ENCODE assay signal across 26 mouse cellular contexts in genomic region chr17:24635694-24636093, GRCm38 (mm10). TPM values are rescaled to one million over a fixed set of nuclear protein-coding genes. Genes with fewer than 3 reads are reported as not detected.
A peak's percentile ranks its signal among the peaks of the same experiment; 100 is the strongest.
DNase-seq lines count a peak whose midpoint lies in the region; ATAC-seq and TF ChIP-seq lines count a peak whose summit lies in the region.
"Had no signal": no experiment of that assay in that cellular context is flagged by ENCODE, and none has a peak within 500 bp of the region (broad histone marks: within the 10 kb centered on the region; RNA-seq: fewer than 3 reads in every experiment).

No protein-coding gene starts in this region.

- H3K27me3 ChIP-seq in heart, postnatal 0 days (ENCODE audit: control insufficient read depth, insufficient read depth, low read length) = no peaks in the 10 kb centered on the region
- H3K27me3 ChIP-seq in heart, embryonic 11.5 days (ENCODE audit: control insufficient read depth, insufficient read depth, low read length) = peaks cover 36% of the 10 kb centered on the region

- peaks cover 16% of the 10 kb centered on the region for H3K4me1 ChIP-seq in heart, postnatal 0 days (ENCODE audit: control insufficient read depth, insufficient read depth)
- H3K4me1 ChIP-seq in heart, embryonic 11.5 days (ENCODE audit: control insufficient read depth, insufficient read depth, low read length) = peaks cover 34% of the 10 kb centered on the region
- peaks cover 29% of the 10 kb centered on the region for H3K4me1 ChIP-seq in brown adipose tissue, adult 24 weeks (ENCODE audit: control insufficient read depth, insufficient read depth, insufficient read length, low read length)

- H3K4me3 ChIP-seq in heart, postnatal 0 days (ENCODE audit: low read depth, low read length) = no peak overlapping the region
- no peak overlapping the region for H3K4me3 ChIP-seq in heart, embryonic 11.5 days (ENCODE audit: low read depth, low read length)
- no peak overlapping the region for H3K4me3 ChIP-seq in left cerebral cortex, adult 2 months
- no peak overlapping the region for H3K4me3 ChIP-seq in brown adipose tissue, adult 24 weeks (ENCODE audit: insufficient read depth, low read depth, low read length)
- H3K4me3 ChIP-seq: embryonic facial prominence, embryonic 10.5 days; heart, embryonic 13.5 days; hindbrain, embryonic 10.5 days had no signal

- no peak for TF ChIP-seq CTCF in heart, postnatal 0 days (IDR thresholded peaks at IDR 0.05; ENCODE audit: low read depth)
- TF ChIP-seq CTCF in left cerebral cortex, adult 2 months (IDR thresholded peaks at IDR 0.05) = no peak

- no peak for TF ChIP-seq EP300 in heart, postnatal 0 days (IDR thresholded peaks at IDR 0.05; ENCODE audit: low read depth)

- no peak overlapping the region for H3K9ac ChIP-seq in heart, postnatal 0 days (replicated peaks; ENCODE audit: low read depth, low read length)
- no peak overlapping the region for H3K9ac ChIP-seq in heart, embryonic 11.5 days (ENCODE audit: low read depth, low read length)
- H3K9ac ChIP-seq: hindbrain, embryonic 14.5 days had no signal

- peak overlapping the region; percentile 21; the same call in 1 of the 2 replicates for H3K27ac ChIP-seq in heart, postnatal 0 days (ENCODE audit: low read depth)
- no peak overlapping the region for H3K27ac ChIP-seq in heart, embryonic 11.5 days (ENCODE audit: low read depth, low read length)
- H3K27ac ChIP-seq in left cerebral cortex, adult 2 months = peak overlapping the region; percentile 44
- H3K27ac ChIP-seq in brown adipose tissue, adult 24 weeks (replicated peaks; ENCODE audit: low read depth, low read length) = peak overlapping the region; percentile 20; the same call in 1 of the 2 replicates
- H3K27ac ChIP-seq: embryonic facial prominence, embryonic 10.5 days; heart, embryonic 13.5 days; hindbrain, embryonic 10.5 days; hindbrain, embryonic 14.5 days had no signal

- H3K9me3 ChIP-seq in heart, postnatal 0 days (replicated peaks; ENCODE audit: control insufficient read depth, low read length) = no peaks in the 10 kb centered on the region
- no peaks in the 10 kb centered on the region for H3K9me3 ChIP-seq in heart, embryonic 11.5 days (replicated peaks; ENCODE audit: control insufficient read depth, low read length)
- H3K9me3 ChIP-seq: embryonic facial prominence, embryonic 10.5 days; G1E; heart, embryonic 13.5 days; hindbrain, embryonic 10.5 days had no signal

- H3K36me3 ChIP-seq in heart, postnatal 0 days (replicated peaks; ENCODE audit: control insufficient read depth, insufficient read depth, low read length) = peaks cover 24% of the 10 kb centered on the region
- H3K36me3 ChIP-seq in heart, embryonic 11.5 days (ENCODE audit: control insufficient read depth, insufficient read depth, low read length) = peaks cover 2% of the 10 kb centered on the region; the same call in 1 of the 2 replicates

- H3K4me2 ChIP-seq in heart, postnatal 0 days (ENCODE audit: low read depth, low read length) = no peak overlapping the region
- H3K4me2 ChIP-seq in heart, embryonic 11.5 days = no peak overlapping the region
- H3K4me2 ChIP-seq: heart, embryonic 13.5 days; hindbrain, embryonic 14.5 days had no signal

- 86% methylated on average over 5 of the region's 5 CpGs for WGBS in heart, postnatal 0 days
- 85% methylated on average over 5 of the region's 5 CpGs for WGBS in heart, embryonic 11.5 days (ENCODE audit: insufficient replicate concordance)

- no peak for DNase-seq in heart, postnatal 0 days (ENCODE audit: low spot score)
- no peak for DNase-seq in left cerebral cortex, adult 2 months (ENCODE audit: extremely low spot score in 1 of 2, low spot score in 2 of 2)
- no peak for DNase-seq in left cerebral cortex, adult 8-10 months (ENCODE audit: low spot score in 2 of 2)
- peak; percentile 27 for DNase-seq in A20 (ENCODE audit: low read depth, low spot score)
- DNase-seq in embryo, embryonic 10.5 days (ENCODE audit: low spot score) = no peak
- DNase-seq: adrenal gland, postnatal 10 days; B cell, adult 2 months; cerebellum, adult 11-12 months; cerebellum, adult 9-10 months; cerebellum, postnatal 25 days; gastrocnemius, postnatal 10 days; heart, postnatal 14 days had no signal

- no peak for ATAC-seq in heart, postnatal 0 days (ENCODE audit: insufficient read depth, low read depth)
- ATAC-seq in heart, embryonic 11.5 days (replicated peaks; ENCODE audit: insufficient number of reproducible peaks, low FRiP score, low TSS enrichment) = no peak
- no peak for ATAC-seq in megakaryocyte-erythroid progenitor cell, adult 5-6 weeks (replicated peaks; ENCODE audit: low FRiP score, low TSS enrichment, poor library complexity, severe bottlenecking)
- ATAC-seq: CD4-positive, CD25-positive, alpha-beta regulatory T cell, adult 4 months; forebrain, embryonic 14.5 days had no signal

- intact Hi-C loops in left cerebral cortex, adult 2 months (cut with DNase I) = no loop called here

RNA-seq across cellular contexts. Expression of gene Nthl1, which starts 3.2 kb away (rescaled TPM):
- 3.7 and 10.0 TPM in 2 replicates for total RNA-seq in heart, postnatal 0 days (2014; rRNA removed; ENCODE audit: low replicate concordance)
- polyA plus RNA-seq in heart, postnatal 0 days (2015; fragmentation: Nextera tagmentation; extraction: Ambion mirVana) = 5.7 and 7.3 TPM in 2 replicates
- 9.1 and 9.8 TPM in 2 replicates for polyA plus RNA-seq in heart, embryonic 11.5 days (2014; fragmentation: Nextera tagmentation; extraction: Ambion mirVana)
- 1 to 10 TPM; 5.5 to 5.7 TPM for total RNA-seq in left cerebral cortex, adult 2 months (2021)
- total RNA-seq in left cerebral cortex, adult 8-10 months (2022) = 1 to 10 TPM; 5.7 to 7.0 (median 6.1) TPM
- 3.4 and 7.7 TPM in 2 replicates for polyA plus RNA-seq in brown adipose tissue, adult 24 weeks (2012; ENCODE audit: insufficient read depth, insufficient read length, missing spikeins)
- total RNA-seq in megakaryocyte-erythroid progenitor cell, adult 5-6 weeks (2014; fragmentation: Nextera tagmentation) = 7.8 and 14.1 TPM in 2 replicates
- 4.6 and 12.9 TPM in 2 replicates for total RNA-seq in megakaryocyte-erythroid progenitor cell, adult 5-6 weeks (2017)

RNA-seq across cellular contexts. Expression of gene Tsc2, which starts 3.3 kb away (rescaled TPM):
- total RNA-seq in heart, postnatal 0 days (2014; rRNA removed; ENCODE audit: low replicate concordance) = 55.4 and 88.7 TPM in 2 replicates
- 29.2 and 34.4 TPM in 2 replicates for polyA plus RNA-seq in heart, postnatal 0 days (2015; fragmentation: Nextera tagmentation; extraction: Ambion mirVana)
- 46.7 and 50.6 TPM in 2 replicates for polyA plus RNA-seq in heart, embryonic 11.5 days (2014; fragmentation: Nextera tagmentation; extraction: Ambion mirVana)
- 100 to 1,000 TPM; 140 to 159 TPM for total RNA-seq in left cerebral cortex, adult 2 months (2021)
- 100 to 1,000 TPM; 123 to 148 (median 137) TPM for total RNA-seq in left cerebral cortex, adult 8-10 months (2022)
- 67.6 and 69.2 TPM in 2 replicates for polyA plus RNA-seq in brown adipose tissue, adult 24 weeks (2012; ENCODE audit: insufficient read depth, insufficient read length, missing spikeins)
- 70.8 and 101 TPM in 2 replicates for total RNA-seq in megakaryocyte-erythroid progenitor cell, adult 5-6 weeks (2014; fragmentation: Nextera tagmentation)
- total RNA-seq in megakaryocyte-erythroid progenitor cell, adult 5-6 weeks (2017) = 39.0 and 44.3 TPM in 2 replicates

RNA-seq across cellular contexts. Expression of gene Slc9a3r2, which starts 14.4 kb away (rescaled TPM):
- total RNA-seq in heart, postnatal 0 days (2014; rRNA removed; ENCODE audit: low replicate concordance) = 87.9 and 118 TPM in 2 replicates
- 61.9 and 68.1 TPM in 2 replicates for polyA plus RNA-seq in heart, postnatal 0 days (2015; fragmentation: Nextera tagmentation; extraction: Ambion mirVana)
- polyA plus RNA-seq in heart, embryonic 11.5 days (2014; fragmentation: Nextera tagmentation; extraction: Ambion mirVana) = 52.7 and 58.0 TPM in 2 replicates
- 10 to 100 TPM; 50.2 to 51.0 TPM for total RNA-seq in left cerebral cortex, adult 2 months (2021)
- 10 to 100 TPM; 41.0 to 47.7 (median 42.0) TPM for total RNA-seq in left cerebral cortex, adult 8-10 months (2022)
- polyA plus RNA-seq in brown adipose tissue, adult 24 weeks (2012; ENCODE audit: insufficient read depth, insufficient read length, missing spikeins) = 20.1 and 32.2 TPM in 2 replicates
- 1.0 TPM in 1 of 2 replicates, not detected in the other for total RNA-seq in megakaryocyte-erythroid progenitor cell, adult 5-6 weeks (2014; fragmentation: Nextera tagmentation)
- 0.38 and 1.6 TPM in 2 replicates for total RNA-seq in megakaryocyte-erythroid progenitor cell, adult 5-6 weeks (2017)
- polyA plus RNA-seq: CD4-positive, CD25-positive, alpha-beta regulatory T cell, adult 4 months had no signal

RNA-seq across cellular contexts. Expression of gene Npw, which starts 22.6 kb away (rescaled TPM):
- not detected in 2 replicates for total RNA-seq in heart, postnatal 0 days (2014; rRNA removed; ENCODE audit: low replicate concordance)
- not detected in 2 replicates for polyA plus RNA-seq in heart, postnatal 0 days (2015; fragmentation: Nextera tagmentation; extraction: Ambion mirVana)
- polyA plus RNA-seq in heart, embryonic 11.5 days (2014; fragmentation: Nextera tagmentation; extraction: Ambion mirVana) = not detected in 2 replicates
- 1 to 10 TPM in 1 of 2 experiments, under 1 TPM in 1; 0.58 to 1.4 TPM for total RNA-seq in left cerebral cortex, adult 2 months (2021)
- total RNA-seq in left cerebral cortex, adult 8-10 months (2022) = under 1 TPM in 1 of 4 experiments, not detected in 3; 0.63 TPM
- polyA plus RNA-seq in brown adipose tissue, adult 24 weeks (2012; ENCODE audit: insufficient read depth, insufficient read length, missing spikeins) = not detected in 2 replicates
- total RNA-seq in megakaryocyte-erythroid progenitor cell, adult 5-6 weeks (2014; fragmentation: Nextera tagmentation) = 2.0 TPM in 1 of 2 replicates, not detected in the other
- total RNA-seq in megakaryocyte-erythroid progenitor cell, adult 5-6 weeks (2017) = not detected in 2 replicates
- total RNA-seq: adrenal gland, postnatal 10 days; adrenal gland, postnatal 4 days; G1E; gastrocnemius, postnatal 10 days; gastrocnemius, postnatal 4 days; heart, adult 8-10 months; heart, postnatal 14 days had no signal
- polyA plus RNA-seq: brain, embryonic 14.5 days; CD4-positive, CD25-positive, alpha-beta regulatory T cell, adult 4 months; embryonic facial prominence, embryonic 10.5 days; forebrain, embryonic 14.5 days; G1E; heart, embryonic 13.5 days; hindbrain, embryonic 10.5 days had no signal

RNA-seq across cellular contexts. Expression of gene Zfp598, which starts 33.8 kb away (rescaled TPM):
- total RNA-seq in heart, postnatal 0 days (2014; rRNA removed; ENCODE audit: low replicate concordance) = 25.4 and 27.5 TPM in 2 replicates
- polyA plus RNA-seq in heart, postnatal 0 days (2015; fragmentation: Nextera tagmentation; extraction: Ambion mirVana) = 7.8 TPM in 2 replicates
- polyA plus RNA-seq in heart, embryonic 11.5 days (2014; fragmentation: Nextera tagmentation; extraction: Ambion mirVana) = 19.7 and 22.0 TPM in 2 replicates
- total RNA-seq in left cerebral cortex, adult 2 months (2021) = 10 to 100 TPM; 41.6 to 49.0 TPM
- 10 to 100 TPM; 30.4 to 40.9 (median 36.1) TPM for total RNA-seq in left cerebral cortex, adult 8-10 months (2022)
- polyA plus RNA-seq in brown adipose tissue, adult 24 weeks (2012; ENCODE audit: insufficient read depth, insufficient read length, missing spikeins) = 9.2 and 10.0 TPM in 2 replicates
- total RNA-seq in megakaryocyte-erythroid progenitor cell, adult 5-6 weeks (2014; fragmentation: Nextera tagmentation) = 44.9 and 65.2 TPM in 2 replicates
- 24.7 and 32.1 TPM in 2 replicates for total RNA-seq in megakaryocyte-erythroid progenitor cell, adult 5-6 weeks (2017)

Comparison
In these comparisons a context has a peak if more than half of its experiments do, and no peak if none do; other contexts are left out.
1. RNA of gene Slc9a3r2, which starts 14.4 kb away (total RNA-seq): 87.9 to 118 TPM in heart, postnatal 0 days, 50.2 to 51.0 TPM in left cerebral cortex, adult 2 months and 41.0 to 47.7 TPM in left cerebral cortex, adult 8-10 months; 0.38 to 1.6 TPM in megakaryocyte-erythroid progenitor cell, adult 5-6 weeks; every median in the first group is over 10 times any median in the second.